Mouse (Mus musculus): ENCODE data around the gene Fgr. TPM values are rescaled to one million over a fixed set of nuclear protein-coding genes. Genes with fewer than 3 reads are reported as not detected.

The Fgr gene
- total RNA-seq, 2 experiments from 2014 or later, result 0.19 to 0.40 TPM

- no peak for DNase-seq
- intact Hi-C loops (cut with DNase I), result no loop called here
Measured at GRCm38 (mm10) chr4:133028193-133028592, 54.3 kb downstream of the Fgr start.

- no peak for DNase-seq
- intact Hi-C loops (cut with DNase I), result no loop called here
Measured at GRCm38 (mm10) chr4:133028875-133029274, 55.0 kb downstream of the Fgr start.

- DNase-seq, result no peak
- intact Hi-C loops (cut with DNase I), result no loop called here
Measured at GRCm38 (mm10) chr4:133032410-133033095, 58.7 kb downstream of the Fgr start.

- no peak for DNase-seq
- intact Hi-C loops (cut with DNase I), result no loop called here
Measured at GRCm38 (mm10) chr4:133034478-133034877, 60.6 kb downstream of the Fgr start.

DNA sequence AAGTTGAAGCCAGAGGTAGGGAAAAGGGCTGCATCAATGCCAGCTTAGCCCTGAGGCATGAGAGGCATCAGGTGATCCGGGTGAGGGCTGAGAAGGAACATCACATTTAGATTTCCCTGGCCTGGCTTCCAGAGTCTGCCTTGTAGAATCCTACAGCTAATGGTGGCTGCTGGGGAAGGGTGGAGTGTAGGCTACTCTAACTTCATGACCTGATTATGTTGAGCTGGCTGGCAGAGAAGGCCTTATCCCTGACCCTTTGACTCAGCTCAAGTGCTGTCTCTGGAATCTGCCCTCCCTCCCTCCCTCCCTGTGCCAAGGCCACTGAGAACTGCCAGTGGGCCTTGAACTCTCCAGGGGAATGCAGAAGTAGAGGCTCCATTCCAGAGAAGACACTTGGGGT is 61.6 kb downstream of the Fgr start:
- intact Hi-C loops (cut with DNase I), result no loop called here
- peak in 1 of 2 experiments; percentile 47 for DNase-seq

GRCm38 (mm10) chr4:133035946-133036345 is 62.1 kb downstream of the Fgr start:
- DNase-seq, result no peak
- intact Hi-C loops (cut with DNase I), result loop anchor here (2.0 kb wide), 1 partner anchor 15 kb away; no protein-coding TSS in a partner anchor

GRCm38 (mm10) chr4:133037293-133037692 is 63.4 kb downstream of the Fgr start:
- DNase-seq, result peak in 1 of 2 experiments; percentile 45
- intact Hi-C loops (cut with DNase I), result loop anchor here (2.0 kb wide), 1 partner anchor 16 kb away; no protein-coding TSS in a partner anchor

GRCm38 (mm10) chr4:133037798-133038197 is 63.9 kb downstream of the Fgr start:
- intact Hi-C loops (cut with DNase I), result loop anchor here (2.0 kb wide), 2 partner anchors 17 to 25 kb away; no protein-coding TSS in a partner anchor
- DNase-seq, result no peak

DNA sequence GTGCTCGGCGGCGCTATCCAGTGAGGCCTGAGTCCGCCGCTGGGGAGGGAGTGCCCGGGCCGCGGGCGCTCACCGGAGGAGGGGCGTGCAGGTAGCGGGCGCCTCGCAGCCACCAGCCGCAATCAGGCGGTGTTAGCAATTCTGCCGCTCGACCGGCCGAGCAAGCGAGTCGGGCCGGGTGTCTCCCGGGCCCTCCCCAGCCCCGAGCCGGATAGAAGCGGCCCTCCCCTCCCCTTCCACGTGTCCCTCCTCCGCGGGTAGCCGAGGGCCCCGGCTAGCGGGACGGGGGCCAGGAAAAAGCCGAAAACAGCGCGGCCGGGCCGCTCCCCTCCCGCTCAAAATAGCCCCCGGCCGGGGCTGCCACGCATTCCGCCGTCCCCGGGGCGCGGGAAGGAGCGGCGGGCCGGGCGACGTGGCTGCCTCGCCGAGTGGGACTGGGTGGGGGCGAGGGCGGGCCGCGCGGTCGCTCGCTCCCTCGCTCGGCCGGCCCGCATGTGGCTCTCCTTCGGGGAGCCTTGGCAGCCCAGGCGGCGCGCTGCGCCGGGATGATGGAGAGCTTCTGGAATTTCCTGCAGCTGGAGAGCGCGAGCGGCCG is 64.7 kb downstream of the Fgr start:
- DNase-seq, result peak; percentile 84
- intact Hi-C loops (cut with DNase I), result loop anchor here (2.0 kb wide), 1 partner anchor 26 kb away; no protein-coding TSS in a partner anchor

- intact Hi-C loops (cut with DNase I), result loop anchor here (2.0 kb wide), 1 partner anchor 26 kb away; no protein-coding TSS in a partner anchor
- peak; percentile 72 to 84 for DNase-seq
Measured at GRCm38 (mm10) chr4:133039116-133039819, 65.4 kb downstream of the Fgr start.

- no peak for DNase-seq
- intact Hi-C loops (cut with DNase I), result loop anchor here (2.0 kb wide), 2 partner anchors 17 to 27 kb away; no protein-coding TSS in a partner anchor
Measured at GRCm38 (mm10) chr4:133039832-133040231, 65.9 kb downstream of the Fgr start.

DNA sequence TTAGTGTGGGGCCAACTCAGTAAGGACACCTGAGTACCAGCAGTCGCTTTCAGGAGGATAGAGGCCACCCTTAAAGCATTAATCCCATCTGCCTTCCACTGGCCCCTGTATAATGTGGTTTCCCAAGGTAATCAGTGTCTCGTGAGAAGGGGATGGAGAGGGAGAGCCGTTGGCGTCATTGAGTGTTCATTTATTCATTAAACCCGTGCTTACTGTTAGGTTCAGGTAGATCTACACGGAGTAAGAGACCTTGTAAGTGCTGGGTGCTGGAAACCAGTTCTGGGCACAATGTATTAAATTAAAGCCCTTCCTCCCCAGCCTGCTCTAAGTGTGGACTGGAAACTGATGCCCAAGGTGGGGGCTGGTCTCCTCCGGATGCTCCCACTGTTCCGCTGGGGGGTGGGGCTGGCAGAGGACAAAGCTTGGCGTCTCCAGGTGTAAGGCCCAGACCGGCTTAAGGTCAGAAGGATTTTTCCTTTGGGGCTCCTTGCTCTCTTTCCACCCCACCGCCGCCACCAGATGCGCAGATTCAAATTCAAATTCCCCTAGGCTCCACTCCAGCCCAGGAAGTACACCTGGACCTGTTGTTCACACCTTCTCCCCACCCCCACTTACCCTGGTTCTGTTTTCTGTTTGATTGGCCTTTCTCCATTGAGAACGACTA is 66.5 kb downstream of the Fgr start:
- no peak for DNase-seq
- intact Hi-C loops (cut with DNase I), result loop anchor here (2.0 kb wide), 1 partner anchor 16 kb away; no protein-coding TSS in a partner anchor

DNA sequence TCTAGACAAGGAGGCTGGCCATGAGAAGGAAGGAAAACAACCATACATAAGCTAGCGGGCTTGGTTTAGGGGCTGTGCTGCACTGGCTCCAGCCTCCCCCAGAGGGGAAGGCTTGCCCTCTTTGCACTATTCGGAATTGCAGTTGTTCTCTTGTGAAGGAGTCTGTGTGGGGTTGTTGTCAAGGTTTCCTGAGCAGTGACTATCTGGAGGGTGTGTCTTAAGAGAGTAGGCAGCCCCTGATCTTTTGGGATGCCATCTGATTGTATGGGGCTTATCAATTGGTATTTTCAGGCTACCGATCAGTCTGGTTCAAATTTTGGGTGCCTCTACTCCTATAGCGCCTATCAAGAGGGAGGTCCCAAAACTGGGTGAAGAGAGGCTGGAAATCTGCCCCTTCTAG is 68.3 kb downstream of the Fgr start:
- no peak for DNase-seq
- intact Hi-C loops (cut with DNase I), result no loop called here

DNA sequence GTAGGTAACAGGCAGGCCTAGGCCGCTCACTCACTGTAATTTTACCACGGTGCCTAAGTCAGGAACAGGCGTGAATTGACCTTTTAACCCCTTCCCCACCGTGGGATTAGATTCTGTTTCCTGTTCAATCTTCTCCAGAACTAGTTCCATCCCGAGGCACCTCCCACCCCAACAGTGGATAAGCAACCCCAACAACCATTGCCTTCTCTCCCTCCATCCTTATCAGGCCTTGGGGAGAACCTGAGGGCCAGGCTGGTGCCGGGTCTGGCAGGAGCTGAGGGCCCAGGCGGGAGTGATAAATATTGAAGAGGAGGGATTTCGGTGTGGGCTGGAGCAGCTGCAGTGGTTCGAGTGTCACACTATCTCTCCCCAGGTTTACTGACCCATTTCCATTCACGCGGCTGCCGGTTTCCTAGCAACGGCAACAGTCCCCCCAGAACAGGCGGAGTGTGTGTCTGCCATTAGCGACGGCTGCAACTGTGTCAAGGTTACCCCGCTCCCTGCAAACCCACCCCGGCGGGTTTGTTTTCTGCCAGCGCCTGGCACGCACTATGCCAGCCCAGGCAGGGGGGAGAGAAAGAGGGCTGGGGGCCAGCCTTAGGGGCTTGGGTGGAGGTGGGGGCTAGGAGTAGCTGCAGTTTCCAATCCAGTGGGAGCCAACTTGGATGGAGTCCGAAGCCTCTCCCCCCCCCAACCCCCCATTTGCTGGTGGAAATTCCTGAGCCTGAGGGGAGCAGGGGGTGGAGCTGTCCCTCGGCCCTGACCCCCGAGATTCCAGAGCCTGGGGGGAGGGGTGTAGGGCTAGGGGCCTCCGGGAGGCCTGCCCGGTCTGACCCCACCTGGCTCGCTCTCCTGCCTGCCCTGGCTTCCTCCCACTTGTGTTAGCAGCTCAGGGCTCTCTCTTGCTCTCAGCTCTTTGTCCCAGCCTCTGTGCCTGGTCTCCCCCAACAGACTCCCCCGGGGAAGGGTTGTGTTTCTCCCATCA is 69.0 kb downstream of the Fgr start:
- intact Hi-C loops (cut with DNase I), result no loop called here
- peak in 1 of 2 experiments; percentile 70 for DNase-seq

GRCm38 (mm10) chr4:133043798-133044646 is 70.1 kb downstream of the Fgr start:
- peak; percentile 82 to 90 for DNase-seq
- intact Hi-C loops (cut with DNase I), result no loop called here

DNA sequence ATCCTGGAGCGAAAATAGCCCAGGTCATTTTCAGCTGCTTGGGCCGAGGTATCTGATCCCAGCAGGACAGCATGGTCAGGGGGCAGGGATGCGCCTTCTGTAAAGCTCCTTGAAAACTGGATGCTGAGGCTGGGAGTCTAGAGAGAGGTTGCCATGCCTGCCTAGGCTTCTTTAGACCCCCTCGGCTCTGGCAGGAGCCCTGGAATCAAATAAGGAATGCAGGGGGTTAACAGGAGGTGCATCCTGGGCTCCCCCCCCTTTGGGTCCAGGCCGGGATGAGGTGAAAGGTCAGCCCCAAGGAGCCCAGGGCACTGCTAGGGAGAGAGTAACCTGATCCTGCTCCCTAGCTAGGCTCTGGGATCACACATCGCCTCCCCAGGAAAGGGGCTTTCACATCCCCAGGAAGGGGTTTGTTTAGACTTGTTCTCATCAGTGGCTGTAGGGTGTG is 70.8 kb downstream of the Fgr start:
- intact Hi-C loops (cut with DNase I), result no loop called here
- DNase-seq, result no peak

DNA sequence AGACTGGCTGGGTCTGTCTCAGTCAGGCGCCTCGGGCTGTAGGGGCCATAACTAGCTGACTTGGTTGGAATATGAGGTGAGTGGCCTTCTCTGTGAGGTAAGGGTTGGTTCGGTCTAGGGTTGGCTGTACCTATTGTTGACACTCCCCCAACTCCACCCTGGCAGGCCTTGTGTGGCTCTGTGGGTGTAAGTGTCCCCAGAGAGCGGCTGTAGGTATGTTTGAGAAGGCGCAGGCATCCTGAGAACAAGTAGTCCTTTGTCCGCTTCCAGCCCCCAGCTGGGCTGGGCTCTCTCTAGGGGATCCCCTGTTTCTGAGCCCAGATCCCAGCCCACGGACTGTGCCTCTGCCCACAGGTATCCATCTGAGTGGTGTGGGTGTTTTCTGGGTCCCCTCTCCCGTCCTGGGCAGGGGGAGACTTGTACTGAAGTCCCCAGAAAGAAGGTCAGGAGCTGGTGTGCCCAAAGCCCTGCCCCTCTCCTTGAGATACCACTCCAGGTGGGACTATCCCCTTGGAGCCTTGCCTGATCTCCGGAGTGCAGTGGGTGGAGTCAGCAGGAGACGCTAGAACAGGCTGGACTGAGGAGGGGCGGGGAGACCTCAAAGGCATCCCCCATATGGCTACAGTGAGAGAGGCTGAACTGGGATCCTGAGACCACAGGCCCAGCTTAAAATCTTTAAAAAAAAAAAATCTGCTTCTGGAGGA is 72.0 kb downstream of the Fgr start:
- DNase-seq, result no peak
- intact Hi-C loops (cut with DNase I), result no loop called here
